Mouse (Mus musculus) naive thymus-derived CD4-positive, alpha-beta T cell, adult 2 months (primary cell): ENCODE data around the gene Il6ra.
A peak's percentile ranks its signal among the peaks of the same experiment; 100 is the strongest.

Experiments
- DNase-seq: peaks from one replicate; pipeline ENCODE4 v3.0.0-alpha.2; 2011; ENCODE audit warnings: low read depth

The Il6ra gene

GRCm38 (mm10) chr3:89853752-89854151 lies 59.2 kb downstream of the Il6ra start:
- DNase-seq, result no peak

GRCm38 (mm10) chr3:89848083-89848482 lies 64.9 kb downstream of the Il6ra start:
- DNase-seq, result no peak

- no peak for DNase-seq
Measured at GRCm38 (mm10) chr3:89847596-89847995, 65.4 kb downstream of the Il6ra start.

DNA sequence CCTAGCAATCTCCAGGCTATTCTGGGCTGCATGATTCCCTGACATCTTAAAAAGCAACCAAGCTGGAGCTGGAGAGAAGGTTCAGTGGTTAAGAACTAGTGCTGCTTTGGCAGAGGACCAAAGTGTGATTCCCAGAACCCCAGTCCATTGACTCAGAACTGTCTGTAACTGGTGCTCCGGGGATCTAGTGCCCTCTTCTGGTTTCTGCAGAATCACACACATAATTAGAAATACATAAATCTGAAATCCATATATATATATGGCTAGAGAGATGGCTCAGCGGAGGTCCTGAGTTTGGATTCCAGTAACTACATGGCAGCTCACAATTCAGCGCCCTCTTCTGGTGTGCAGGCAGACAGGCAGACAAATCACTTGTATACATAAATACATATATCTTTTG lies 65.9 kb downstream of the Il6ra start:
- DNase-seq, result no peak

GRCm38 (mm10) chr3:89845814-89846213 lies 67.2 kb downstream of the Il6ra start:
- no peak for DNase-seq

- DNase-seq, result peak; percentile 71
Measured at GRCm38 (mm10) chr3:89843148-89843547, 69.8 kb downstream of the Il6ra start.

DNA sequence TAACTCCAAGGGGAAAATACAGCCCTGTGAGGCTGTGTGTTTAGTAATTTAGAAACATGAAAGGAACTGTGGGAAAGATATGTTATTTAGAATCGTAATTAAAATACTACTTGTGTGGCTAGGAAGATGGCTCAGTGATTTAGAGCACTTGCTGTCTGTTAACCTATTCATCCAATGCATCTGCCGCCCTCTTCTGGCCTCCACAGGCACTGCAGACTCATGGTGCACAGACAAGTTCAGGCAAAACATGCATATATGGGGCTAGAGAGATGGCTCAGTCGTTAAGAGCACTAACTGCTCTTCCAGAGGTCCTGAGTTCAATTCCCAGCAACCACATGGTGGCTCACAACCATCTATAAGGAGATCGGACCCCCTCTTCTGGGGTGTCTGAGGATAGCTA lies 70.7 kb downstream of the Il6ra start:
- DNase-seq, result peak; percentile 74

DNA sequence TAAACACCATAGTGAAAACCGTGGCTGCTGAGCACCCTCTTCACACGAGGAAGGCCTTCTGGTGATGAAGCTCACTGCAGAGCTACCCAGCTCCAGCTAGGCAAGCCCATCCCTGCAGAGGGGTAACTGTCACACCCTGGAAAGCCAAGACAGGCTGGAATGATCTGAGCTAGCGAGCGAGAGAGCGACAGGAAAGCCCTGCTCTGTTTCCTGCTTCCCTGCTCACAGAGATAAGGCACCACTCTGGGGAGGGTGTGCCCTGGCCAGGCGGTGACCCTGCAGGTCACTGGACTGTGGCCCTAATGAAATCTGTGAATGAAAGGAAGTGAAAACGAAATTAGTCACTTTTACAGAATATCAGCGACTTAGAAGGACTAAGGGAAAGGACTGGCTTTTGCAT lies 77.6 kb downstream of the Il6ra start:
- DNase-seq, result no peak

DNA sequence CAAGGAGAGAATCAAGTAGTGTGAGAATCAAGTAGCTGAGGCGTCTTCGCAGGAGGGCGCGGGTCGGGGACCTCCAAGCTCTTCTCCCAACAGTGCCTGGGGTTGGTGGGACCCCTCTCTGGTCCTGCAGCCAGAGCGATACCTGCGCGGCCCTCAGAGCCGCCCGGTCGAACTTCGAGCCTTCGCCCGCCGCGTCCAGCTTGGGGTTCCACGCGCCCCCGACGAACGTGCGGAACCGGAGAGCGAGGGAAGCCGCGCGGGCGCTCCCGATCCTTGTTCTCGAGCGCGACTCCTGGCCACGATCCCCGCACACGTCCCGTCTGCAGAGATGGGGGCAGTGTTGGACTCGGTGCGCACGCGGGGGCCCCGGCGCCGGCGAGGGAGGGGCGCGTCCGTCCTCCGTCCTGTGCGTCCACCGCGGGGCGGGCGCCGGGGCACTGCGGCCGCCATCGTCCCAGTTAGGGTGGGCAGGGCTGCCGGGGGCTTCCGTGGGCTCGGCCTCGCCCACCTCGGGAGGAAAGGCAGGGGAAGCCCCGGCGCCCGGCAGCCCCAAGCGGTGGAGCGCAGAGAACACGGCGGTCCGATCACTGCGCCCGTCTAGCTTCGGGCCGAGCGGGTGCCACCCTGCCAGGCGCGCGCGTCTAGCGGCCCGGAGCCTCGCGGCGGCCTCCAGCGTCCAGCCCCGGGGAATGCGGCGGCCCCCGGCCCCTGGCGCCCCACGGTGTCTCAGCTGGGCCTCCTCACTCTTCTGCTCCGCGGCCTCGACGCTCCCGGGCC lies 82.0 kb downstream of the Il6ra start, which contains the start of gene She:
Gene She, plus strand, starts transcription at position 556 of the 777 bp plus-strand sequence.
- DNase-seq, result no peak

DNA sequence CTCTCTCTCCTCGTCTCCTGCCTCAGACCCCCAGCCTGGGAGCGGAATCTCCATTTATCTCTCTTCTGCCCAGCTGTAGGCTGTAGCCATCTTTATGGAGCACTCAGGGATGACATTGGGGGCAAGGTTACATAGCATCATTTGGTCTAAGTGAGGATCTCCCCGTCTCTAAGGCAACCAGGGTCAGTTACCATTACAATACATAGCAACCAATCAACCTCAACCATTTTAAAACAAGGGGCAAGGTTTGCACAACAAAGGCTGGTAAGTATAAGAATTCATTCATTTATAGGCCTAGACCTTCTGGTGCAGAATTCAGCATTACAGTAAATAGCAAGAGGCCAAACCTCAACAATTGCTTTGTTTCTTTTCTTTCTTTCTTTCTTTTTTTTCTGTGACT lies 86.7 kb downstream of the Il6ra start:
- DNase-seq, result no peak

DNA sequence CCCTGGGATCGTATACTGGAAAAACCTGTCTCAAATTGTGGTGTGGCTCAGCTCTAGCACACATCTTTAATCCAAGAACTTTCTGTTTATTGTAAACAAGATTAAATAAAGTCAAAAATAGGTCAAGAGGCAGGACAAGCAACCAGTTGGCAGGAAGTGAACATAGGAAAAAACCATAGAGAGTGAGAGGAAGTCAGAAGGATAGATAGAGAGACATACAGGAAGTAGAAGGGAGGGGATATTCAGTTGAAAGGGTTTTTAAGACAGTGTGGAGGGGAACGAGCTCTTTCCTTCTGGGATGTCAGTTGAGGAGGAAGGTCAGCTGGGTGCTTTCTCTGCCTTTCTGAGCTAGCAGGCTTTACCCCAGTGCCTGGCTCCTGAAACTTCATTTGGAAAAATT lies 89.4 kb downstream of the Il6ra start:
- no peak for DNase-seq

DNA sequence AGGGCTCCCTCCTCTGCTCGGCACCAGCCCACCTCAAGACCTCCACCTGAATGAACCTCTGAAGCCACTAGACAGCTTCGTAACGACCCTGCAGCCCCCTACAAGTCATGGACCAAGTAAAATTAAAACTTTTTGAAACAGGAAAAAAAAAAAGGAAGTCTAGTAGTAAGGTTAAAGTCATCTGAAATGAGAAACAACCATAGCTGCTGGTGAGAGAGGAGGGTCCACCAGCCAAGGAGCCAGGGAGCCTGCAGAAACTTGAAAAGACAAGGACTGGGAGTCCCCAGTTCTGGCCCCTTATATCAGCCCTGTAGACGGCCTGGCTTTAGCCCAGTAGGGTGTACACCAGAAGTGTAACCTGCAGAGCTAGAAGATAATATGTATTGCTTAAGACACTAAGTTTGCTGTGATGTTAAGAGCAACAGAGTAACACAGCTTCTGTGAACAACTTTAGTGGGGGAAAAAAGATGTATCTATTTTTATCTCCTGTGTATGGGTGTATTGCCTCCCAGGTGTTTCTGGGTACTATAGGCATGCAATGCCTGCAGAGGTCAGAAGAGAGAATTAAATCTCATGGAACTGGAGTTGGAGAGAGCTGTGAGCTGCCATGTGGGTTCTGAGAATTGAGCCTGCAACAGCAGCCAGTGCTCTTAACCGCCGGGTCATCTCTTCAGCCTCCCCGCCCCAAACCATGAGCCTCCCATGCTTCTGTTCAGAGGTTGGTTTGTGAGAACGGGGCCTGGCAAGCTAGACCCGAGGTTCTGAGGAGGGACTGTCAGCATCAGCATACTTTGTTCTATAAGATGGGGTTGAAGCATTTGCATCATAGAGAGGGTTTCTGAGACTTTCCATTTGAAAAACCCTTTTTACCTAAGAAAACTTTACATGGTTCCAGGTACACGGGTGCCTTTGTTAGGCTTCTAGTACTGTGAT lies 91.2 kb downstream of the Il6ra start:
- no peak for DNase-seq

- peak; percentile 68 for DNase-seq
Measured at GRCm38 (mm10) chr3:89821096-89821513, 91.9 kb downstream of the Il6ra start.

GRCm38 (mm10) chr3:89820311-89821095 lies 92.5 kb downstream of the Il6ra start:
- DNase-seq, result no peak

DNA sequence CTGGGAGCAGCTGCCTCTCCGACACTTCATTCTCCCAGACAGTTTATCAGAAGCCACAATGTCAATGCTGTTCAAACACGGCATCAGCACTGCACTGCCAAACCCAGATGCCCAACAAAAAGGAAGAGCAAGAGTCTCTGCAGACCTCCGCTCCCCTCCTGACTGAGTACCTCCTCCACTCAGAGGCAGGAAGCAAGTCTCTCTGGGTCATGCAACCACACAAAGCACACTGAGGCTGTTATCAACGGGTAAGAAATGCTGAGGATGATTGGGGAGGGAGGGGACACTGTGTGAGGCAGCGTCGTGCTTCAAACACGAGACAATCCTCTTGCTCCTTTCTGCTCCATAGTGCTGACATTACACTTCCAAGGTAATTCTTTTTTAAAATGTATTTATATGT lies 93.1 kb downstream of the Il6ra start:
- DNase-seq, result peak; percentile 66

GRCm38 (mm10) chr3:89818605-89819004 lies 94.4 kb downstream of the Il6ra start:
- no peak for DNase-seq

GRCm38 (mm10) chr3:89817056-89817455 lies 95.9 kb downstream of the Il6ra start:
- peak; percentile 72 for DNase-seq
